Mouse (Mus musculus) frontal cortex, postnatal 36 days (tissue): ENCODE data around the gene Scg5.

ENCODE experiments used
- DNase-seq, 2 experiments: peaks; one replicate each; pipeline ENCODE4 v3.0.0; 2022; ENCODE audit warnings: low spot score in 2 of 2

Gene Scg5

GRCm38 (mm10) chr2:113828943-113829882, at the start of gene Scg5:
Scg5 (minus strand) TSS chr2:113829121.
- peak; percentile 90 for DNase-seq

- peak in 1 of 2 experiments; percentile 11 for DNase-seq
These were observed 41.2 kb upstream of the Scg5 start for GRCm38 (mm10) chr2:113870115-113870514.

- DNase-seq, result no peak
These were observed 39.5 kb upstream of the Scg5 start for GRCm38 (mm10) chr2:113868404-113868803.

GRCm38 (mm10) chr2:113866155-113866554, 37.2 kb upstream of the Scg5 start:
- DNase-seq, result no peak

- DNase-seq, result no peak
These were observed 20.2 kb upstream of the Scg5 start for GRCm38 (mm10) chr2:113849141-113849540.

- DNase-seq, result peak; percentile 93 to 94
These were observed 19.6 kb upstream of the Scg5 start, which contains the start of gene Arhgap11a for GRCm38 (mm10) chr2:113848245-113849121. Arhgap11a (minus strand) TSS chr2:113848661.

- DNase-seq, result no peak
These were observed 18.8 kb upstream of the Scg5 start for GRCm38 (mm10) chr2:113847678-113848244.

GRCm38 (mm10) chr2:113845081-113845480, 16.2 kb upstream of the Scg5 start:
- DNase-seq, result no peak

GRCm38 (mm10) chr2:113841656-113842437, 12.9 kb upstream of the Scg5 start:
- DNase-seq, result no peak

- no peak for DNase-seq
These were observed 10.6 kb upstream of the Scg5 start for GRCm38 (mm10) chr2:113839488-113839887.

- DNase-seq, result no peak
These were observed 6.3 kb upstream of the Scg5 start for GRCm38 (mm10) chr2:113835219-113835618.

- no peak for DNase-seq
These were observed 607 bp downstream of the Scg5 start for GRCm38 (mm10) chr2:113828086-113828942.

- no peak for DNase-seq
These were observed 5.0 kb downstream of the Scg5 start for GRCm38 (mm10) chr2:113823909-113824308.

GRCm38 (mm10) chr2:113822367-113822766, 6.6 kb downstream of the Scg5 start:
- DNase-seq, result no peak

GRCm38 (mm10) chr2:113821176-113821734, 7.7 kb downstream of the Scg5 start:
- no peak for DNase-seq

GRCm38 (mm10) chr2:113820117-113820516, 8.8 kb downstream of the Scg5 start:
- no peak for DNase-seq

- DNase-seq, result no peak
These were observed 11.0 kb downstream of the Scg5 start for GRCm38 (mm10) chr2:113817681-113818606.

GRCm38 (mm10) chr2:113807640-113808039, 21.3 kb downstream of the Scg5 start:
- no peak for DNase-seq
